Mouse (Mus musculus) adrenal gland, postnatal 10 days (tissue): Measurements from ENCODE around the gene Znrf2. TPM values are rescaled to one million over a fixed set of nuclear protein-coding genes. Genes with fewer than 3 reads are reported as not detected.
A peak's percentile ranks its signal among the peaks of the same experiment; 100 is the strongest.
"Not testable (repeated sequence)": the region's sequence is repeated elsewhere in the genome, so short reads cannot be mapped to it uniquely, and the experiment has no call there.

Experiments
- DNase-seq: peaks from one replicate; pipeline ENCODE4 v3.0.0; 2021; ENCODE audit warnings: mixed read lengths
- total RNA-seq, 2 experiments: library from RNA; stranded (reverse); gene quantifications; 2 replicates each; pipeline ENCODE4 v1.2.3; 2021

Znrf2 gene
- total RNA-seq, 2 experiments from 2014 or later: 25.5 to 31.6 TPM

DNA sequence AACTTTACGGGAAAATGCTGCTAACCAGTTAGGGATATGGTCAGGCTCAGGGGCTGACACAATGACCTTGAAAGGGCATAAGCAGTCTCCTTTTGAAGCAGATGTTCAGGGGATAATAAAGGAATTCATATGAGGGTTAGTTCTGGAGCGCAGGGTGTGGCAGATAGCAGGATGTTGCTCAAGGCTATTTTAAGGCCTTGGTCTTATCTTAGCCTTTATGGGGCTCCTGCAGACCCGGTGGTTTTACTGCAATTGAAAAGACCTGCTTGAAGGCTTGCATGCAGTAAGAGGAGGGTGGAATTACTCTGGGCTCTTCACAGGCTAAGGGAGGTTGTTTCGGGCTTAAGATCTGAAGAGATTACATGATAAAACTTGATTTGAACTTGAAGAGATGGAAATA lies 35.1 kb downstream of the Znrf2 start:
- DNase-seq: no peak

DNA sequence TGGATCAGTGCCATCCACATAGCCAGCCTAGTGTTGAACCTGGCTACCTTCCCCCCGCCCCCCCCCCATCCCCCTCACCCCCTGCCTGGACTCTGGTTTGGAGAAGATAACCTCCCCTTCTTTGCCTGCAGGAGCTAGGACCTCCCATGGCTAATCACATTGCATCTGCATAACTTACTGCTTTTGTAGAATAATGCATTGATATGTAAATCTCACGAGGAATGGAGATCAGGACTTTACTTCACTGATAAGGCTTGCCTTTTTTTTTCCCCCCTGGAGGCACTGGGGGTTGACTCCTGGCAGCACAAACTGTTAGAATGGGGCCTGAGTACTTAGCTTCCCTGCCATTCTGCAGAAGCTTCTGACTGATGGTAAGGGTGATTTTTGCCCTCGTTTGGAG lies 36.0 kb downstream of the Znrf2 start:
- DNase-seq: no peak

DNA sequence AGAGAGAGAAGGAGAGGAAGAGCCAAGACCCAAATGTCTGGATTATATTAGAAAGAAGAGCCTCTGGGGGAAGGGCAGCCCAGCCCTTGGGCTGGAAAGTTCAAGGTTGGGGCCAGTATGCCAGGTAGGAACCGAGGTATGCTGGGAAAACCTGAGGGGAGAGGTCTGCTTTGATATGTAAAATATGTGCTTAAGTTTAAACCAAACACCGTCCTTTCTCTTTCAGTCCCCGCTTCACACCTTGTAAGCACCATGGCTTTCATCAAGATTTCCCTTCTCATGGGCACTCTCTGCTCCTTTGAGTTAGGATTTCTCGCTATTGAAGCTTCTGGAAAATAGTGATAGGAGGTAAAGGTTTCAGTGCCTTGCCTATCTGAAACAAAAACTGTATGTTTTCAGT lies 38.1 kb downstream of the Znrf2 start:
- no peak for DNase-seq

GRCm38 (mm10) chr6:54855801-54856583 lies 39.3 kb downstream of the Znrf2 start:
- DNase-seq: peak; percentile 53

DNA sequence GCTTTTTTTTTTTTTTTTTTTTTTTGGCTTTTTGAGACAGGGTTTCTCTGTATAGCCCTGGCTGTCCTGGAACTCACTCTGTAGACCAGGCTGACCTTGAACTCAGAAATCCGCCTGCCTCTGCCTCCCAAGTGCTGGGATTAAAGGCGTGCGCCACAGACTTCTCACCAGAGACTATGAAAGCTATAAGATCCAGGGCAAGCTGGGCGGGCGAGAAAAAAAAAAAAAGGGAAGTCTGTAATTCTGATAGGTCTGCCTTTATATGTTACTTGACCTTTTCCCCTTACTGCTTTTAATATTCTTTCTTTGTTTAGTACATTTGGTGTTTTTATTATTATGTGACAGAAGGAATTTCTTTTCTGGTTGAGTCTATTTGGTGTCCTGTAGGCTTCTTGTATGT lies 42.4 kb downstream of the Znrf2 start:
- DNase-seq: not testable (repeated sequence)

DNA sequence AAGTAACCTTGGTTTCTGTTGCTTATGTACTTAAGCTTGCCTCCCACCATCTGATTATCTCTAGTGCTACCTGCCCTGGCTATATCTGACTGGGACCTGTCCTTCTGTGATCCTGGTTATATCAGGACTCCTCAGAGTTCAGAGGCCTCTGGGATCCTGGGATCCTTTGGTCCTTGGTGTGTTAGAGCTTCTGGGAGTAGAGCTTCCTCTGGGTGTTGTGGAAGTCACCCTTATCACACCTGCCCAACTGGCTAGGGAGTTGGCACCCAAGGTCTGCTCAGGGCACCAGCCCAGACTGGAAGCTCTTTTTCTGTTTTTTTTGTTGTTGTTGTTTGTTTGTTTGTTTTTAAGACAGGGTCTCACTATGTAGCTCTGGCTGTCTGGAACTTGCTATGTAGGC lies 43.5 kb downstream of the Znrf2 start:
- no peak for DNase-seq

DNA sequence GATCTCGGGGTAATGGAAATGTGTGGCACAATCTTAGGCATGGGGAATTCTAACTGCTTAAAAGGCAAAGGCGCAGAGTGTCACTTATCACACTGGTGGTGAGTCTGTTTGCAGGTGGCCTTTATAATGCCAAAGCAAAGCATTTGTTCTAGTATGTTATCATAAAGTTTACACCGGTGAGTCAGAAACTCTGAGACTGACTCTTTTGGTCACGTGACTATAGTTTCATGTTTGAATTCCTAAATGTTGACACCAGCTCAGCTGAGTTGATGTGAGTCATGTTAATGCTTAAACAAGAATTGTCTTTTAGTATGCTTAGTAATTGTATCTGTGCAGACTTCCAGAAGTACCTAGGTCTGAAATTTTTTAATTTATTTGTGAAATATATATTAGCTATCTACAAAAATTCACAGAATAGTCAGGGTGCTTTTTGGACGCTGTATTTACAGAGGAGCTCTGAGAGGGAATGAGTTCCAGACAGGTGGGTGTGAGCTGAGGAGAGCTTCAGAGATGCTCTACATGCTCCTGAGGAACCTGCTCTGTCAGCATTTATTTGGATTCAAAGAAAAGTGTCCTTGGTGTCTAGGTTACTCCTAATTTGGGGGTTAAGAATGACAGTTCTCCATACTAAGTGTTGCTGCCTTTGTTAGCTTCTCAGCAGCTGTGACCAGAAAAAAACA lies 50.2 kb downstream of the Znrf2 start:
- no peak for DNase-seq

- no peak for DNase-seq
These were observed 50.7 kb downstream of the Znrf2 start for GRCm38 (mm10) chr6:54867411-54867745.

- DNase-seq: no peak
These were observed 56.3 kb downstream of the Znrf2 start for GRCm38 (mm10) chr6:54873029-54873428.

- DNase-seq: no peak
These were observed 60.1 kb downstream of the Znrf2 start for GRCm38 (mm10) chr6:54876782-54877181.

DNA sequence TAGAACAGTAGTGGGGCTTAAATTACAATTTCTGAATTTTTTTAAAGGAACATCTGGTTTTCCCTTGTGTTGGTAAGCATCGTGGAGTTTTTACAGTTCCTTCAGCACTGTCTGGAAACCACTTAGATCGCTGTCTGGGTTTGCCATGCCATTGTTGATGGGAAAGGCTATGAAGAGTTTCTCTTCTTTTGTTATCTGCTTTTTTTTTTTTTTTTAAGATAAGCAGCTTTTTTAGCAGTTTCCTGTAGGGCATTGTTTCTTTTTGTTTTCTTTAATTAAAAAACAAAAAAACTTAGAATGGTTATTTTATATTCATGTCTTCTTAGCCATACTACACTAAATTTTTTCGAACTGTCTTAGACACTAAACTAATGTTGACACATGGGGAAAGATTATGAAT lies 60.9 kb downstream of the Znrf2 start:
- DNase-seq: no peak

DNA sequence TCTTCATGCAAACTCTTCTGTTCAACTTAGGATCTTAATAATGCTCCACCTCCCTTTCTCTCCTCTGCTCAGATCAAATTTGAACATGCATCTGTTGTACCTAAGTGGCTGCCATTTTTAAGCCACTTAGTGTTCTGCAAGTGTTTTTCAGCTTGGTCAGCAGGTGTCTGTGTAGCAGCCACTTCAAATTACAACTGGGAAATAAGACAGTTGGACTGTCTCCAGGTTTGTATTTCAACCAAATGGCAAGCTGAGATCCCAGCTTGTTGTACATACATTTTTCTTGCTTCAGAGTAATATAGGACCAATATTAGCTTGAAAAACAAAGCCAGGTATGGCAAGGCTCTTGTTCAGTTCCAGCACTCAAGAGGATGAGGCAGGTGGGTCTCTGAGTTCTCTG lies 61.8 kb downstream of the Znrf2 start:
- DNase-seq: no peak

- peak; percentile 28 for DNase-seq
These were observed 63.4 kb downstream of the Znrf2 start for GRCm38 (mm10) chr6:54880086-54880485.

- DNase-seq: no peak
These were observed 66.7 kb downstream of the Znrf2 start for GRCm38 (mm10) chr6:54883424-54883823.

GRCm38 (mm10) chr6:54886195-54886594 lies 69.5 kb downstream of the Znrf2 start:
- DNase-seq: no peak

DNA sequence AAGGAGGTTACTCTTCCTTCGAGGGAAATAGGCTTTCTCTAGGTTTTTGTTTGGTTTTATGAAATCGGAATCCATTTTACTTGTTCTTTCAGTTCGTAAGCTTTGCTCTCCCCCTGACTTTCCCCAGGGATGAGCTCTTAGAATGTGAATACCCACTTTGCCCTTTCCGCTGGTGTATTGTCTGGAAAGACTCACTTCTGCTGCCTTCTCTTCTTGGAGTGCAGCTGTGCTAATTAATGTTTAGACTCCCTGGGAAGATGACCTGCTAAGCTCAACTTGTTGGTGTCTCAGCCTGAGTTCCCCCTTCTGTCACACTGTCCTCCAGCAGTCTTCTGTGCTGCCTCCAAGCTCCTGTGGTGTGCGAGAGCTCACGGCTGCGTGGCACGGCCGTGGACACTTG lies 73.5 kb downstream of the Znrf2 start:
- DNase-seq: no peak

DNA sequence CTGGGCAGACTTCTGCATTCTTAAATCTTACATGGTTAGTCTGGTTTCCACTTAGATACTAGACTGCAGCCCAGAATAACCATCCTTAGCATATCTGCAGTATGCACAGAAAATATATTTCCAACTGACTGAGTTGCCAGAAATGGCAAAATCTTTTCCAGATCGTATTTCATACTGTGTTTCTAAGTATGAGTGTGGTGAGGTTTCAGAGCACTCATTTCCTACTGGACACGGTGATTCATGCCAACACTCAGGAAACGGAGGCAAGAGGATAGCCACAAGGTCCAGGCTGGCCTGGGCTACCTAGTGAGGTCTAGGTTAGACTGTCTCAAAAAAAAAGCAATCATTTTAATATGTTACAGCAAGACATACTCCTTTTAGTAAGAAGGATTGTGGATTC lies 74.7 kb downstream of the Znrf2 start:
- DNase-seq: no peak

DNA sequence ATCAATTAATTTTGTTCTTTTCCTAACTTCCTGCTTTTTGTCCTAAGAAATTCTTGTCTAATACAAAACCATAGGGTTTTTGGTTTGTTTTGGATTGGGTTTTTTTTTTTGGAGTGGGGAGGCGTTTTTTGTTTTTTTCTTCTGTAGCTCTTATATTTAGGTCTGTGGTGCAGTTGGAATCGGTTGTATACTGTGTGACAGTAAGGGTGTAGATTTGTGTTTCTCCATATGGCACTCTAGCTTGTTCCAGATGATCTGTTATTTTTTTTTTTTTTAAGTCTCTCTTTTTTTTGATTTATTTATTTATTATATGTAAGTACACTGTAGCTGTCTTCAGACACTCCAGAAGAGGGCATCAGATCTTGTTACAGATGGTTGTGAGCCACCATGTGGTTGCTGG lies 83.5 kb downstream of the Znrf2 start:
- DNase-seq: no peak

DNA sequence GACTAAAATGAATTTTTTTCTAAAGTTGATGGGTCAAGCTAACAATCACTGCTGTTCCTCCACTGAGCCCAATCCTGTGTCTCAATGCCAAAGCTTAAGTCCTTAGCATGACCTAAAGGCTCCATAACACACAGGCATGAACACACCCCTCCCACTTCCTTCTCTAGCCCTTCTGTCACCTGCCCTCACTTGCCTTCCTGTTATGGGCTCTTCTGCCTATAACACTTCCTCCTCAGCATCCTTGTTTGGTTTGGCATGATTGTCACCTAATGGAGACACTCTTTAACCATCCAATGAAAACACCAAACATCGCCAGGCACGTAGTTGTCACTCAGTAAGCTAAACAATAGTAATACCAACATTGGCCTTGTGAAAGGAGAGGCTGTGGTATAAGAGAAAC lies 85.8 kb downstream of the Znrf2 start:
- DNase-seq: no peak

- no peak for DNase-seq
These were observed 89.6 kb downstream of the Znrf2 start for GRCm38 (mm10) chr6:54906053-54907040.

DNA sequence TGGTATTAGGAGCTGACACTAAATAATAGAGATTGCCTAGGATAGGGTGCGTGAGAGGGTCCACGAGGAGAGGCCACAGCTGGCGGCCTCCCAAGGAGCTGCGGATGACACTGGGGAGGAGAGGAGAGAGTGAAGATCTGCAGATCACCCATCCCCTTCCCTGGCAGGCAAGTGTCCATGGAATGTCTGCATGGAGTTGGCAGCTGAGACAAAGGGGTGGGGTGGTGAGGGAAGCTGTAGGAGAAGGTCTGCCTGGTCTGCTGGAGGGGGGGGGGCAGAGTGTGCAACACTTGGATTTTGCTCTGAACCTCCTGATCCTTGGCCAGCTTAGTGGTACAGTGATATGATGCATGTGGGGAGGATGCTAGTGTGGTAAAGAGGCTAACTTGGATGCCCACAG lies 98.3 kb downstream of the Znrf2 start:
- DNase-seq: no peak

DNA sequence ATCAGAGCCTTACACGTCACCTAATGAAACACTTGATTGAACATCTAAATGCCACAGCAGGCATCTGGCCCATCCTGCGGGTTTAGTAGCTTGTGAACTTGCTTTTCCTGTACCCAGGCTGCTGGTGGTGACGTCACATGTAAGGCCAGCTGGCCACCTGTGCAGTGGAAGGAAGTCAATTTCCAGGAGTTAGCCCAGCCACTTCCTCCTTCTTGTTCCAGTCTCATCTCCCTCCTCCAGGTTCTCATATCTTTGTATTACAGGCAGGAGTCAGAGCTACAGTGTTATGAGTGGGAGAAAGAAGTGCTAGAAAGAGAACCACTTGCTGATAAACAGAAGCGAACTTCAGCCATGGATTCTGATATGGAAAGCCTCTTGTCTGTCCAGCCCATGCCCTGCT lies 99.4 kb downstream of the Znrf2 start:
- no peak for DNase-seq

DNA sequence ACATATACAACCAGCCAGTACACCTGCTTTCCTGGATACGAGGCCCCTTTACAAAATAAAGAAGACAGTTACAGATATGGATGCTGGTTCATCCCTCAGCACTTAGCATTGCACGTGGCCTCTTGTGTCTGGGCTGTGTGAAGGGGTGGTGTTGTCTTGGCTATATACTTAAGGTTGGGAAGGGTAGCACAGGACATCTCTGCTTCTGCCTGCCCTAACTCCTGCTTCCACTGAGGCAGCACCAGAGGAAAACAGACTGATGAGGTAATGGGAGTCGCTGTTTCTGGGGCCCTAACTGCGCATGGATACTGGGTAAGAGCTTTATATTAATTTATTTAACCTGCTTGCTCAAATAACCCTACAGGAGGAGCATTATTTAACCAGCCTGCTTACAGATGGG lies 100.2 kb downstream of the Znrf2 start:
- DNase-seq: no peak
